In genomic region chr16:31200790-31201567, GRCm38 (mm10) we compare ENCODE assay signal across 8 mouse cellular contexts. TPM values are rescaled to one million over a fixed set of nuclear protein-coding genes. Genes with fewer than 3 reads are reported as not detected.
DNase-seq lines count a peak whose midpoint lies in the region; ATAC-seq and TF ChIP-seq lines count a peak whose summit lies in the region.

Acap2 (minus strand) TSS chr16:31201245.

- under 1% methylated on average over 67 of the region's 73 CpGs for WGBS in forebrain, embryonic 13.5 days
- under 1% methylated on average over 73 of the region's 73 CpGs for WGBS in large intestine, adult 2 months
- under 1% methylated on average over 73 of the region's 73 CpGs for WGBS in liver, postnatal 0 days (ENCODE audit: insufficient replicate concordance)
- WGBS in neural tube, embryonic 14.5 days = under 1% methylated on average over 70 of the region's 73 CpGs

- no peak for TF ChIP-seq EP300 in ES-Bruce4 (IDR thresholded peaks at IDR 0.05; ENCODE audit: insufficient read depth, low read depth, low read length)
- TF ChIP-seq EP300 in liver, postnatal 0 days (IDR thresholded peaks at IDR 0.05; ENCODE audit: low read depth) = no peak

- no peaks in the 10 kb centered on the region for H3K27me3 ChIP-seq in ES-Bruce4 (ENCODE audit: control insufficient read depth, insufficient read depth, low read length, poor library complexity, severe bottlenecking)
- no peaks in the 10 kb centered on the region for H3K27me3 ChIP-seq in forebrain, embryonic 13.5 days
- no peaks in the 10 kb centered on the region for H3K27me3 ChIP-seq in liver, postnatal 0 days (ENCODE audit: insufficient read depth, low read length)
- no peaks in the 10 kb centered on the region; the same call in 1 of the 2 replicates for H3K27me3 ChIP-seq in neural tube, embryonic 14.5 days (ENCODE audit: control insufficient read depth, insufficient read depth, low read length)

- H3K4me1 ChIP-seq in ES-Bruce4 (ENCODE audit: control insufficient read depth, insufficient read depth, low read length) = no peaks in the 10 kb centered on the region
- H3K4me1 ChIP-seq in forebrain, embryonic 13.5 days = peaks cover 22% of the 10 kb centered on the region
- peaks cover 26% of the 10 kb centered on the region for H3K4me1 ChIP-seq in liver, postnatal 0 days (ENCODE audit: insufficient read depth)
- H3K4me1 ChIP-seq in neural tube, embryonic 14.5 days (ENCODE audit: control insufficient read depth, insufficient read depth, low read length) = peaks cover 16% of the 10 kb centered on the region; the same call in 1 of the 2 replicates

- peak within 1 kb of the TSS; percentile 83 for H3K4me2 ChIP-seq in forebrain, embryonic 13.5 days
- H3K4me2 ChIP-seq in liver, postnatal 0 days (ENCODE audit: low read depth, low read length) = peak within 1 kb of the TSS; percentile 88
- peak within 1 kb of the TSS; percentile 76 for H3K4me2 ChIP-seq in neural tube, embryonic 14.5 days (ENCODE audit: low read depth, low read length)

- DNase-seq in heart, postnatal 10 days = peak; percentile 98 to 99
- peak; percentile 82 for DNase-seq in large intestine, adult 2 months (ENCODE audit: low read depth, low spot score)
- DNase-seq in liver, postnatal 0 days = peak; percentile 97
- peak; percentile 97 for DNase-seq in testis, postnatal 10 days (ENCODE audit: low spot score)

- peak; percentile 60 for TF ChIP-seq POLR2A in ES-Bruce4 (IDR thresholded peaks at IDR 0.05; ENCODE audit: insufficient read depth, low read length)

- no peaks in the 10 kb centered on the region for H3K36me3 ChIP-seq in ES-Bruce4 (ENCODE audit: control insufficient read depth, insufficient read depth, low read length, poor library complexity, severe bottlenecking)
- no peaks in the 10 kb centered on the region for H3K36me3 ChIP-seq in forebrain, embryonic 13.5 days (ENCODE audit: poor library complexity, severe bottlenecking)
- H3K36me3 ChIP-seq in liver, postnatal 0 days (replicated peaks; ENCODE audit: insufficient read depth, low read length) = no peaks in the 10 kb centered on the region
- H3K36me3 ChIP-seq in neural tube, embryonic 14.5 days (ENCODE audit: control insufficient read depth, insufficient read depth, low read length) = no peaks in the 10 kb centered on the region

- intact Hi-C loops in heart, postnatal 10 days (cut with DNase I) = loop anchor here (2.0 kb wide), 2 partner anchors 72 to 144 kb away; no protein-coding TSS in a partner anchor

- peak within 1 kb of the TSS; percentile 96 for H3K4me3 ChIP-seq in ES-Bruce4 (ENCODE audit: low read depth, low read length)
- H3K4me3 ChIP-seq in forebrain, embryonic 13.5 days = peak within 1 kb of the TSS; percentile 97
- peak within 1 kb of the TSS; percentile 90 for H3K4me3 ChIP-seq in liver, postnatal 0 days (ENCODE audit: low read depth, low read length)
- peak within 1 kb of the TSS; percentile 94 for H3K4me3 ChIP-seq in neural tube, embryonic 14.5 days (ENCODE audit: low read depth, low read length)

- no peak for TF ChIP-seq CTCF in ES-Bruce4 (IDR thresholded peaks at IDR 0.05; ENCODE audit: low read depth, low read length)
- TF ChIP-seq CTCF in liver, postnatal 0 days (IDR thresholded peaks at IDR 0.05; ENCODE audit: low read depth) = no peak

- no peaks in the 10 kb centered on the region for H3K9me3 ChIP-seq in ES-Bruce4 (replicated peaks; ENCODE audit: control insufficient read depth, insufficient read depth, low read length, poor library complexity, severe bottlenecking)
- H3K9me3 ChIP-seq in forebrain, embryonic 13.5 days (replicated peaks) = no peaks in the 10 kb centered on the region
- H3K9me3 ChIP-seq in liver, postnatal 0 days (ENCODE audit: low read length) = no peaks in the 10 kb centered on the region
- H3K9me3 ChIP-seq in neural tube, embryonic 14.5 days (ENCODE audit: control insufficient read depth, low read length) = no peaks in the 10 kb centered on the region

- no peak within 1 kb of the TSS for H3K27ac ChIP-seq in ES-Bruce4 (ENCODE audit: insufficient read depth, low read length)
- peak within 1 kb of the TSS; percentile 95 for H3K27ac ChIP-seq in forebrain, embryonic 13.5 days
- peak within 1 kb of the TSS; percentile 98 for H3K27ac ChIP-seq in liver, postnatal 0 days (ENCODE audit: low read depth)
- H3K27ac ChIP-seq in neural tube, embryonic 14.5 days (ENCODE audit: low read depth, low read length) = peak within 1 kb of the TSS; percentile 94

- H3K9ac ChIP-seq in ES-Bruce4 (ENCODE audit: low read depth, poor library complexity, severe bottlenecking) = peak within 1 kb of the TSS; percentile 87
- H3K9ac ChIP-seq in forebrain, embryonic 13.5 days = peak within 1 kb of the TSS; percentile 94
- H3K9ac ChIP-seq in liver, postnatal 0 days (replicated peaks) = peak within 1 kb of the TSS; percentile 94
- peak within 1 kb of the TSS; percentile 94 for H3K9ac ChIP-seq in neural tube, embryonic 14.5 days (replicated peaks; ENCODE audit: low read depth, low read length)

- peak; percentile 97 for ATAC-seq in cerebellum, adult (ENCODE audit: insufficient number of reproducible peaks, low FRiP score, low TSS enrichment)
- peak; percentile 99 for ATAC-seq in forebrain, embryonic 13.5 days
- ATAC-seq in liver, postnatal 0 days = peak; percentile 97
- peak; percentile 99 for ATAC-seq in neural tube, embryonic 14.5 days (ENCODE audit: low read depth)

RNA-seq across cellular contexts. Expression of gene Acap2, which starts in this region (rescaled TPM):
- 35.1 and 39.0 TPM in 2 replicates for polyA plus RNA-seq in ES-Bruce4 (2011; ENCODE audit: insufficient read depth, insufficient read length, low read depth, missing spikeins)
- polyA plus RNA-seq in forebrain, embryonic 13.5 days (2015; fragmentation: Nextera tagmentation; extraction: Ambion mirVana) = 13.9 and 14.9 TPM in 2 replicates
- 10 to 100 TPM; 31.5 to 34.7 TPM for total RNA-seq in heart, postnatal 10 days (2021)
- 6.7 and 12.4 TPM in 2 replicates for polyA plus RNA-seq in large intestine, adult 2 months (2012; rRNA removed)
- polyA plus RNA-seq in liver, postnatal 0 days (2015; fragmentation: Nextera tagmentation; extraction: Ambion mirVana) = 4.5 and 5.6 TPM in 2 replicates
- 17.7 and 18.4 TPM in 2 replicates for polyA plus RNA-seq in neural tube, embryonic 14.5 days (2014; fragmentation: Nextera tagmentation; extraction: Ambion mirVana)
